Mouse (Mus musculus) stomach, embryonic 16.5 days (tissue): ENCODE measurements at regions not wholly inside any gene's neighbourhood (a gene's known extent, or its start where the extent isn't known, plus 50 kb on each side); places are given as distances from the start of the nearest gene placed in this dataset.

Source experiments
- ATAC-seq: fragments of 200-750 bp; cut with Nextera tagmentation; 2 replicates; pipeline ENCODE4 v1.8.0; 2017; ENCODE audit warnings: moderate number of reproducible peaks, moderate TSS enrichment; ENCODE audit not compliant: insufficient read depth, low FRiP score
- H3K27ac ChIP-seq: fragments of 300-500 bp; sonication (generic); 2 replicates; pipeline ENCODE4 v1.5.1; 2014; ENCODE audit warnings: low read length
- H3K27me3 ChIP-seq: fragments of 300-500 bp; sonication (generic); 2 replicates; pipeline ENCODE4 v1.6.1; 2014; ENCODE audit warnings: low read length, control low read depth, mixed read lengths; ENCODE audit not compliant: control insufficient read depth, insufficient read depth
- H3K36me3 ChIP-seq: fragments of 300-500 bp; sonication (generic); 2 replicates; pipeline ENCODE4 v1.6.1; 2014; ENCODE audit warnings: low read length; ENCODE audit not compliant: control insufficient read depth, insufficient read depth
- H3K4me1 ChIP-seq: fragments of 300-500 bp; sonication (generic); 2 replicates; pipeline ENCODE4 v1.6.1; 2014; ENCODE audit warnings: low read length, control low read depth, mixed read lengths; ENCODE audit not compliant: control insufficient read depth, insufficient read depth
- H3K4me2 ChIP-seq: fragments of 300-500 bp; sonication (generic); 2 replicates; pipeline ENCODE4 v1.6.1; 2014; ENCODE audit warnings: low read depth, low read length, mixed read lengths
- H3K4me3 ChIP-seq: fragments of 300-500 bp; sonication (generic); replicated peaks from 2 replicates; pipeline ENCODE4 v1.5.1; 2014; ENCODE audit warnings: mild to moderate bottlenecking, low read length
- H3K9ac ChIP-seq: fragments of 300-500 bp; sonication (generic); 2 replicates; pipeline ENCODE4 v1.6.1; 2014; ENCODE audit warnings: low read length
- H3K9me3 ChIP-seq: fragments of 300-500 bp; sonication (generic); replicated peaks from 2 replicates; pipeline ENCODE4 v1.6.1; 2016; ENCODE audit warnings: low read length, control low read depth; ENCODE audit not compliant: control insufficient read depth
- WGBS: fragments of 180-500 bp; shearing (Covaris S2); extraction: QIAGEN DNeasy Blood & Tissue Kit; methylation state at CpG from one replicate; pipeline ENCODE4 v1.1.7; 2014; 5-methylcytosine and 5-hydroxymethylcytosine counted together

- H3K4me2 ChIP-seq = no peak overlapping the region
- no peak overlapping the region for H3K27ac ChIP-seq
- H3K27me3 ChIP-seq = no peaks in the 10 kb centered on the region
- no peaks in the 10 kb centered on the region for H3K36me3 ChIP-seq
- no peaks in the 10 kb centered on the region for H3K4me1 ChIP-seq
- WGBS = 90% methylated on average over 5 of the region's 5 CpGs
- H3K4me3 ChIP-seq = no peak overlapping the region
- no peak for ATAC-seq
- H3K9me3 ChIP-seq = no peaks in the 10 kb centered on the region
- H3K9ac ChIP-seq = no peak overlapping the region
These were observed 557.5 kb downstream of the Epha4 start for GRCm38 (mm10) chr1:76957411-76957810.

- H3K9ac ChIP-seq = no peak overlapping the region
- no peaks in the 10 kb centered on the region for H3K4me1 ChIP-seq
- no peaks in the 10 kb centered on the region for H3K27me3 ChIP-seq
- 64% methylated on average over 4 of the region's 4 CpGs for WGBS
- H3K9me3 ChIP-seq = no peaks in the 10 kb centered on the region
- no peak overlapping the region for H3K27ac ChIP-seq
- no peak for ATAC-seq
- no peak overlapping the region for H3K4me3 ChIP-seq
- no peak overlapping the region for H3K4me2 ChIP-seq
- no peaks in the 10 kb centered on the region for H3K36me3 ChIP-seq
These were observed 556.2 kb downstream of the Epha4 start for GRCm38 (mm10) chr1:76958706-76959105.

- Histone ChIP-seq H3K27me3 (no peaks in the 10 kb centered on the region), H3K4me2 (no peak overlapping the region), H3K27ac (no peak overlapping the region), H3K9ac (no peak overlapping the region), H3K36me3 (no peaks in the 10 kb centered on the region), H3K4me1 (no peaks in the 10 kb centered on the region), H3K4me3 (no peak overlapping the region), H3K9me3 (no peaks in the 10 kb centered on the region)
- ATAC-seq = no peak
- WGBS = 50% methylated on average over 4 of the region's 4 CpGs
These were observed 542.4 kb downstream of the Epha4 start for GRCm38 (mm10) chr1:76972454-76972853.

- H3K4me1 ChIP-seq = no peaks in the 10 kb centered on the region
- no peak overlapping the region for H3K4me2 ChIP-seq
- no peak overlapping the region for H3K9ac ChIP-seq
- H3K4me3 ChIP-seq = no peak overlapping the region
- no peak overlapping the region for H3K27ac ChIP-seq
- H3K9me3 ChIP-seq = no peaks in the 10 kb centered on the region
- 54% methylated on average over 12 of the region's 12 CpGs for WGBS
- no peaks in the 10 kb centered on the region for H3K27me3 ChIP-seq
- H3K36me3 ChIP-seq = no peaks in the 10 kb centered on the region
- no peak for ATAC-seq
These were observed 539.6 kb downstream of the Epha4 start for GRCm38 (mm10) chr1:76975077-76975945.

- no peaks in the 10 kb centered on the region for H3K36me3 ChIP-seq
- WGBS = 71% methylated on average over 9 of the region's 9 CpGs
- no peak overlapping the region for H3K4me2 ChIP-seq
- ATAC-seq = no peak
- H3K4me1 ChIP-seq = no peaks in the 10 kb centered on the region
- H3K4me3 ChIP-seq = no peak overlapping the region
- H3K27ac ChIP-seq = no peak overlapping the region
- no peaks in the 10 kb centered on the region for H3K9me3 ChIP-seq
- H3K27me3 ChIP-seq = no peaks in the 10 kb centered on the region
- H3K9ac ChIP-seq = no peak overlapping the region
These were observed 534.3 kb downstream of the Epha4 start for GRCm38 (mm10) chr1:76980498-76981152.

- Histone ChIP-seq H3K4me1 (no peaks in the 10 kb centered on the region), H3K9ac (no peak overlapping the region), H3K36me3 (no peaks in the 10 kb centered on the region), H3K27ac (no peak overlapping the region), H3K9me3 (no peaks in the 10 kb centered on the region), H3K4me3 (no peak overlapping the region), H3K4me2 (no peak overlapping the region), H3K27me3 (no peaks in the 10 kb centered on the region)
- ATAC-seq = no peak
- 60% methylated on average over 2 of the region's 2 CpGs for WGBS
These were observed 521.1 kb downstream of the Epha4 start for GRCm38 (mm10) chr1:76993776-76994175.

- Histone ChIP-seq H3K27me3 (no peaks in the 10 kb centered on the region; the same call in 1 of the 2 replicates), H3K36me3 (no peaks in the 10 kb centered on the region), H3K9ac (no peak overlapping the region), H3K9me3 (no peaks in the 10 kb centered on the region), H3K27ac (no peak overlapping the region), H3K4me2 (no peak overlapping the region), H3K4me1 (no peaks in the 10 kb centered on the region), H3K4me3 (no peak overlapping the region)
- WGBS = 84% methylated on average over 6 of the region's 6 CpGs
- no peak for ATAC-seq
These were observed 506.9 kb downstream of the Epha4 start for GRCm38 (mm10) chr1:77008001-77008400.

GRCm38 (mm10) chr1:77010608-77011214 is 504.2 kb downstream of the Epha4 start:
- Histone ChIP-seq H3K36me3 (no peaks in the 10 kb centered on the region), H3K9me3 (no peaks in the 10 kb centered on the region), H3K4me3 (no peak overlapping the region), H3K9ac (no peak overlapping the region), H3K27ac (no peak overlapping the region), H3K27me3 (no peaks in the 10 kb centered on the region; the same call in 1 of the 2 replicates), H3K4me1 (no peaks in the 10 kb centered on the region), H3K4me2 (no peak overlapping the region)
- ATAC-seq = no peak
- 54% methylated on average over 8 of the region's 8 CpGs for WGBS

- no peaks in the 10 kb centered on the region for H3K36me3 ChIP-seq
- H3K27ac ChIP-seq = no peak overlapping the region
- no peak overlapping the region for H3K4me3 ChIP-seq
- H3K4me2 ChIP-seq = no peak overlapping the region
- no peak overlapping the region for H3K9ac ChIP-seq
- H3K27me3 ChIP-seq = no peaks in the 10 kb centered on the region
- WGBS = 89% methylated on average over 4 of the region's 4 CpGs
- no peak for ATAC-seq
- H3K4me1 ChIP-seq = no peaks in the 10 kb centered on the region
- no peaks in the 10 kb centered on the region for H3K9me3 ChIP-seq
These were observed 487.2 kb downstream of the Epha4 start for GRCm38 (mm10) chr1:77027656-77028055.
